Mouse (Mus musculus) small intestine, adult 2 months (tissue): ENCODE results near the gene Slc16a4.

Source experiments
- CTCF ChIP-seq: fragments of 200-500 bp; IDR thresholded peaks from 2 replicates; pipeline ENCODE4 v1.5.1; 2012; ENCODE audit warnings: low read depth, mild to moderate bottlenecking, control low read depth, inconsistent platforms, low read length, moderate library complexity, mixed read lengths; ENCODE audit not compliant: insufficient replicate concordance, insufficient read length; ENCODE audit errors: extremely low read depth
- POLR2A ChIP-seq: fragments of 200-500 bp; IDR thresholded peaks from 2 replicates; pipeline ENCODE4 v1.6.1; 2012; ENCODE audit warnings: low read depth, mild to moderate bottlenecking, control low read depth, inconsistent platforms, low read length, moderate library complexity

DNA sequence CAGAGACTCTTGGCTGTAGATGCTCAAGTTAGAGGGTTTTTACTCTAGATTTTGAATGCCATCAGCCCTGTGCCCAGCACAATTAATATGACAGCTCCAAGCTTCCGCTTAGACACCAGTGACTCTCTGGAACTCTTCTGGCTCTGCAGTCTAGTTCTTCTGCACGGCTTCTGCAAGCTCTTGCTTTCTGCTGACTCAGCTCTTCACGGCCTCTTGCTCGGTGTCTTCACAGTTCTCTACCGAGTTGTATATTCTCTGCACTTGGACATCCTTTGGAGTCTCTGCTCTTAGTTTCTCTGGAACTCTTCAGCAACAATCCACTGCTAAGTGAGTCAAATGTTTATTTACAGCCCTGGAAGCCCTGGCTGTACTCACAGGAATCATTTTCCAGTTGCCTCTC, 37.1 kb upstream of the Slc16a4 start:
- TF ChIP-seq CTCF (no peak), POLR2A (no peak)
